Mouse (Mus musculus) forebrain, embryonic 14.5 days (tissue): ENCODE measurements around the gene Vax1. TPM values are rescaled to one million over a fixed set of nuclear protein-coding genes. Genes with fewer than 3 reads are reported as not detected.

Experiments used
- ATAC-seq: fragments of 200-750 bp; cut with Nextera tagmentation; 2 replicates; pipeline ENCODE4 v1.8.0; 2017; ENCODE audit warnings: mild to moderate bottlenecking, moderate library complexity
- DNase-seq: peaks from one replicate; pipeline ENCODE4 v3.0.0-alpha.2; 2015; ENCODE audit warnings: low spot score
- H3K27ac ChIP-seq: fragments of 300-500 bp; sonication (generic); 2 replicates; pipeline ENCODE4 v1.5.1; 2014; ENCODE audit warnings: low read depth, mild to moderate bottlenecking, control low read depth, low read length, moderate library complexity
- H3K27me3 ChIP-seq: fragments of 300-500 bp; sonication (generic); replicated peaks from 2 replicates; pipeline ENCODE4 v1.6.1; 2014; ENCODE audit warnings: low read length, control low read depth, mixed read lengths; ENCODE audit not compliant: control insufficient read depth, insufficient read depth
- H3K36me3 ChIP-seq: fragments of 300-500 bp; sonication (generic); 2 replicates; pipeline ENCODE4 v1.6.1; 2014; ENCODE audit warnings: low read length, control low read depth; ENCODE audit not compliant: control insufficient read depth, insufficient read depth
- H3K4me1 ChIP-seq: fragments of 300-500 bp; sonication (generic); 2 replicates; pipeline ENCODE4 v1.6.1; 2014; ENCODE audit warnings: antibody characterized with exemption, low read length, control low read depth; ENCODE audit not compliant: control insufficient read depth, insufficient read depth
- H3K4me2 ChIP-seq: fragments of 300-500 bp; sonication (generic); 2 replicates; pipeline ENCODE4 v1.6.1; 2014; ENCODE audit warnings: mild to moderate bottlenecking, control low read depth, low read length
- H3K4me3 ChIP-seq: fragments of 300-500 bp; sonication (generic); 2 replicates; pipeline ENCODE4 v1.5.1; 2014; ENCODE audit warnings: low read depth, low read length, control low read depth
- H3K9ac ChIP-seq: fragments of 300-500 bp; sonication (generic); 2 replicates; pipeline ENCODE4 v1.6.1; 2014; ENCODE audit warnings: mild to moderate bottlenecking, low read length, control low read depth, moderate library complexity
- H3K9me3 ChIP-seq: fragments of 300-500 bp; sonication (generic); replicated peaks from 2 replicates; pipeline ENCODE4 v1.6.1; 2016; ENCODE audit warnings: low read length, control low read depth, mixed read lengths; ENCODE audit not compliant: control insufficient read depth
- WGBS: fragments of 180-500 bp; shearing (Covaris S2); extraction: QIAGEN DNeasy Blood & Tissue Kit; methylation state at CpG from one replicate; pipeline ENCODE4 v1.1.7; 2014; 5-methylcytosine and 5-hydroxymethylcytosine counted together
- polyA plus RNA-seq: library from polyadenylated mRNA; unstranded; fragments of >200 nt; fragmentation: Nextera tagmentation; extraction: Ambion mirVana; gene quantifications from 2 replicates; pipeline ENCODE4 v1.2.1, GENCODE M21; 2014

Vax1 gene
- polyA plus RNA-seq = 1.3 and 1.7 TPM in 2 replicates

GRCm38 (mm10) chr19:59169936-59170765, at the start of gene Vax1:
Gene Vax1, minus strand, starts transcription at chr19:59170056.
- peak within 1 kb of the TSS; percentile 65 for H3K4me2 ChIP-seq
- H3K4me3 ChIP-seq = peak within 1 kb of the TSS; percentile 37
- peaks cover 46% of the 10 kb centered on the region for H3K27me3 ChIP-seq
- peaks cover 14% of the 10 kb centered on the region; the same call in 1 of the 2 replicates for H3K4me1 ChIP-seq
- WGBS = under 1% methylated on average over 54 of the region's 54 CpGs
- DNase-seq (peak; percentile 63), ATAC-seq (peak; percentile 29)
- H3K36me3 ChIP-seq = no peaks in the 10 kb centered on the region
- peak within 1 kb of the TSS; percentile 89 for H3K27ac ChIP-seq
- peak within 1 kb of the TSS; percentile 83 for H3K9ac ChIP-seq
- no peaks in the 10 kb centered on the region for H3K9me3 ChIP-seq

GRCm38 (mm10) chr19:59218991-59219390, 49.1 kb upstream of the Vax1 start, which contains the start of gene Kcnk18:
Gene Kcnk18, plus strand, starts transcription at chr19:59219214.
- DNase-seq (no peak), ATAC-seq (no peak)
- Histone ChIP-seq H3K4me3 (no peak within 1 kb of the TSS), H3K9ac (no peak within 1 kb of the TSS), H3K27me3 (no peaks in the 10 kb centered on the region), H3K36me3 (no peaks in the 10 kb centered on the region), H3K4me1 (no peaks in the 10 kb centered on the region), H3K4me2 (no peak within 1 kb of the TSS), H3K27ac (no peak within 1 kb of the TSS), H3K9me3 (no peaks in the 10 kb centered on the region)
- WGBS = 88% methylated on average over 8 of the region's 8 CpGs

DNA sequence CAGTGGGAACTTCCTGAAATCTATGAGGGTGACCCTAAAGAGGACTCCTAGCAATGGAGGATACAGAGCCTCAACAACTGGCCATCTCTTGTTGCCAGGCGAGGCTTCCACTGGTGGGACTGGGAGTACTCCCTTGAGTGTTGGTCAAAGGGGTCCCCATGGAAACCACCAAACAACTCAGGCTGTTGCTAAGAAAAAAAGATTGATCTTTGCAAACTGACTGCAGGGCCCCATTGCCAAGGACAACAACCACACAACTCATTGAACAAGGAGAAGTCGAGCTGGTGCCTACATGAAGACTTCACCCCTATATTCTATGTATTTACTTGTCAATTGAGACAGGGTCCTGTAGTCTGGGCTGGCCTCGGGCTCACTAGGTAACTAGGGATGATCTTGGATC, 47.0 kb upstream of the Vax1 start:
- Histone ChIP-seq H3K4me2 (no peak overlapping the region), H3K9me3 (no peaks in the 10 kb centered on the region), H3K4me3 (no peak overlapping the region), H3K27ac (no peak overlapping the region), H3K36me3 (no peaks in the 10 kb centered on the region), H3K27me3 (no peaks in the 10 kb centered on the region), H3K9ac (no peak overlapping the region), H3K4me1 (no peaks in the 10 kb centered on the region)
- ATAC-seq = no peak
- no peak for DNase-seq
- WGBS = 86% methylated on average over 3 of the region's 3 CpGs

DNA sequence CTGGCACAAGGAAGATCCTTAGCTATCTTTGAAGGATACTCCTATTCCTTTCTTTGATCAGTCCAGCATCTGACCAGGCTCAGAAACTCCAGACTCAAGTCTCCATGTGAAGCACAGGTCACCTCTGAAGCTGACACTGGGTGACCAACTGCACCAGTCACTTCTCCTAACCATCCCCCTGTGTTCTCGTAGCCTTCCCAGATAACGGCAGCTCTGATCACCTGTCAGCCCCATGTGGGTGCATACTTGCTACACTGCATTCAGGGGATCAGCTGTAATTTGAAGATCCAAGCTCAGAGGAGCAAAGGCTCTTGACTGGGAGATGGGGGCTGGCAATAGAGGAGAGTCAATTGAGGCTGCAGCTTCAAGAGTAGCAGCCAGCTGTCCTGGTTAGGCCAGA, 39.1 kb upstream of the Vax1 start:
- Histone ChIP-seq H3K27ac (no peak overlapping the region), H3K4me3 (no peak overlapping the region), H3K36me3 (no peaks in the 10 kb centered on the region), H3K9me3 (no peaks in the 10 kb centered on the region), H3K9ac (no peak overlapping the region), H3K27me3 (no peaks in the 10 kb centered on the region), H3K4me1 (no peaks in the 10 kb centered on the region), H3K4me2 (no peak overlapping the region)
- WGBS = 65% methylated on average over 2 of the region's 2 CpGs
- DNase-seq = no peak
- no peak for ATAC-seq

- ATAC-seq = peak; percentile 61; the same call in 1 of the 2 replicates
- Histone ChIP-seq H3K9ac (no peak overlapping the region), H3K4me2 (no peak overlapping the region), H3K27me3 (no peaks in the 10 kb centered on the region), H3K27ac (no peak overlapping the region), H3K36me3 (no peaks in the 10 kb centered on the region), H3K9me3 (no peaks in the 10 kb centered on the region), H3K4me1 (no peaks in the 10 kb centered on the region), H3K4me3 (no peak overlapping the region)
- 31% methylated on average over 5 of the region's 5 CpGs for WGBS
- DNase-seq = peak; percentile 91
Observed at GRCm38 (mm10) chr19:59208475-59208874, 38.6 kb upstream of the Vax1 start.

DNA sequence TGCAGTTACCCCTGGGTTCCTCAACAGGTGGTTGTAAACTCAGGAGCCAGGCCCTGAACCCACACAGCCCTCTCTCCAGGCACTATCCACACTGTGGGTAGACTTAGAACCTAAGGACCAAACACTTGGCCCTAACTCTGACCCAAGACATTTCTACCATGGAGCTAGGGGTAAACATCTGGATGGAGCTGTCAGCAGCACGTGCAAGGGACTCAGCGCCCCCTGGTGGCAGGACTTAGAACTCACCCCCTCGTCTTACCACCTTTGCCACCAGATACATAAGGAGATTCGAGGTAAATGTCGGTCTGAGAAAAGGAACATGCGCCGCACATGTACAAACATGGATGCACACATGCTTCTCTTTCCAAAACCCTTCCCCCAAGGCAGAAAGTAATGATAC, 28.3 kb upstream of the Vax1 start:
- Histone ChIP-seq H3K4me2 (no peak overlapping the region), H3K9ac (no peak overlapping the region), H3K4me3 (no peak overlapping the region), H3K9me3 (no peaks in the 10 kb centered on the region), H3K4me1 (no peaks in the 10 kb centered on the region), H3K27me3 (peaks cover 43% of the 10 kb centered on the region), H3K36me3 (no peaks in the 10 kb centered on the region), H3K27ac (no peak overlapping the region)
- ATAC-seq (no peak), DNase-seq (no peak)
- 45% methylated on average over 7 of the region's 7 CpGs for WGBS

- H3K27me3 ChIP-seq = peaks cover 60% of the 10 kb centered on the region
- H3K9ac ChIP-seq = no peak overlapping the region
- ATAC-seq (peak; percentile 93), DNase-seq (peak; percentile 83)
- H3K4me2 ChIP-seq = peak overlapping the region; percentile 52; the same call in 1 of the 2 replicates
- H3K27ac ChIP-seq = no peak overlapping the region; the same call in 1 of the 2 replicates
- 3% methylated on average over 15 of the region's 15 CpGs for WGBS
- no peaks in the 10 kb centered on the region for H3K36me3 ChIP-seq
- no peak overlapping the region for H3K4me3 ChIP-seq
- no peaks in the 10 kb centered on the region for H3K9me3 ChIP-seq
- H3K4me1 ChIP-seq = no peaks in the 10 kb centered on the region
Observed at GRCm38 (mm10) chr19:59196111-59196666, 26.3 kb upstream of the Vax1 start.

DNA sequence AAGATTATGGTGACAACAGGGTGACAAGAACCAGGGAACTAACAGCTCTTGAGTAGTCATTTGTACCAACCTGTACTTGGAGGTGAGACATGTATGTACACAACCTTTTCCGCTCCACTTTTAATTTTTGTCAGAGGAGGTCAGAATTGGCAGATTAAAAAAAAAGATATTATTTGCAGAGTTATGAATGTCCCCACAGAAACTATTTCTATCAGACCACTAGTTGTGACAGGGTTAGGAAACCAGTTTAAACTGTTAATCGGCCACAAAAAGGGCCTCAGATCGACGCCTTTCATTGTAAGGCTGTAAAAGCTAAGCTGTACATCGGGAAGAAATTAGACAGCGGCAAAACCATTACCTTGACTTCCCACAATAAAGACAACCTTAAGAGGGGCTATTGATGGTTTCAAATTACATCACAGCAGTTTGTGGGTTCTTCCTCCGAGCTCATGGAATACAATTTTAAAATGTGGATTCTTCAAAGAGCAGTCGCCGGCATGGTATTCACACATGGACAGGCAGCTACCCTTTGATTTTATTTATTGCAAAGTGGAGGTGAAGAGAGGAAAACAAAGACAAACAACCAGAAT, 25.4 kb upstream of the Vax1 start:
- H3K4me2 ChIP-seq = peak overlapping the region; percentile 52
- H3K27me3 ChIP-seq = peaks cover 66% of the 10 kb centered on the region
- ATAC-seq (no peak), DNase-seq (peak; percentile 24)
- 14% methylated on average over 9 of the region's 9 CpGs for WGBS
- no peaks in the 10 kb centered on the region for H3K4me1 ChIP-seq
- H3K9ac ChIP-seq = peak overlapping the region; percentile 13; the same call in 1 of the 2 replicates
- H3K27ac ChIP-seq = no peak overlapping the region
- no peaks in the 10 kb centered on the region for H3K36me3 ChIP-seq
- H3K4me3 ChIP-seq = no peak overlapping the region
- H3K9me3 ChIP-seq = no peaks in the 10 kb centered on the region
